Mouse (Mus musculus) midbrain, embryonic 14.5 days (tissue): ENCODE data around the gene Anks3. TPM values are rescaled to one million over a fixed set of nuclear protein-coding genes. Genes with fewer than 3 reads are reported as not detected.

Experiments
- ATAC-seq: fragments of 200-750 bp; cut with Nextera tagmentation; 2 replicates; pipeline ENCODE4 v1.8.0; 2017; ENCODE audit warnings: moderate number of reproducible peaks, moderate library complexity; ENCODE audit not compliant: low FRiP score, low TSS enrichment
- DNase-seq: peaks from one replicate; pipeline ENCODE4 v3.0.0-alpha.2; 2015
- H3K27ac ChIP-seq: fragments of 300-500 bp; sonication (generic); replicated peaks from 2 replicates; pipeline ENCODE4 v1.5.1; 2014; ENCODE audit warnings: mild to moderate bottlenecking, low read depth, low read length, moderate library complexity
- H3K27me3 ChIP-seq: fragments of 300-500 bp; sonication (generic); 2 replicates; pipeline ENCODE4 v1.6.1; 2014; ENCODE audit warnings: low read length, control low read depth, mixed read lengths; ENCODE audit not compliant: control insufficient read depth, insufficient read depth
- H3K36me3 ChIP-seq: fragments of 300-500 bp; sonication (generic); 2 replicates; pipeline ENCODE4 v1.6.1; 2014; ENCODE audit warnings: low read length, control low read depth; ENCODE audit not compliant: control insufficient read depth, insufficient read depth
- H3K4me1 ChIP-seq: fragments of 300-500 bp; sonication (generic); 2 replicates; pipeline ENCODE4 v1.6.1; 2014; ENCODE audit warnings: mild to moderate bottlenecking, antibody characterized with exemption, low read length, control low read depth; ENCODE audit not compliant: control insufficient read depth, insufficient read depth
- H3K4me2 ChIP-seq: fragments of 300-500 bp; sonication (generic); 2 replicates; pipeline ENCODE4 v1.6.1; 2014; ENCODE audit warnings: mild to moderate bottlenecking, low read length, moderate library complexity
- H3K4me3 ChIP-seq: fragments of 300-500 bp; sonication (generic); replicated peaks from 2 replicates; pipeline ENCODE4 v1.5.1; 2014; ENCODE audit warnings: low read depth, low read length
- H3K9ac ChIP-seq: fragments of 300-500 bp; sonication (generic); replicated peaks from 2 replicates; pipeline ENCODE4 v1.6.1; 2014; ENCODE audit warnings: mild to moderate bottlenecking, low read length, moderate library complexity
- H3K9me3 ChIP-seq: fragments of 300-500 bp; sonication (generic); 2 replicates; pipeline ENCODE4 v1.6.1; 2016; ENCODE audit warnings: low read length, control low read depth, mixed read lengths; ENCODE audit not compliant: control insufficient read depth
- WGBS: fragments of 180-500 bp; shearing (Covaris S2); extraction: QIAGEN DNeasy Blood & Tissue Kit; methylation state at CpG from one replicate; pipeline ENCODE4 v1.1.7; 2014; 5-methylcytosine and 5-hydroxymethylcytosine counted together
- polyA plus RNA-seq: library from polyadenylated mRNA; unstranded; fragments of >200 nt; fragmentation: Nextera tagmentation; extraction: Ambion mirVana; gene quantifications from 2 replicates; pipeline ENCODE4 v1.2.1, GENCODE M21; 2014

The Anks3 gene
- polyA plus RNA-seq, 1 experiment from 2014 or later: 70.6 TPM

GRCm38 (mm10) chr16:4938989-4939388 is 25.0 kb downstream of the Anks3 start:
- no peaks in the 10 kb centered on the region for H3K27me3 ChIP-seq
- ATAC-seq (peak; percentile 95), DNase-seq (peak; percentile 97)
- peak overlapping the region; percentile 72 for H3K4me3 ChIP-seq
- peak overlapping the region; percentile 78 for H3K9ac ChIP-seq
- H3K9me3 ChIP-seq: no peaks in the 10 kb centered on the region
- H3K4me1 ChIP-seq: peaks cover 9% of the 10 kb centered on the region
- H3K27ac ChIP-seq: peak overlapping the region; percentile 78
- WGBS: under 1% methylated on average over 28 of the region's 28 CpGs
- peak overlapping the region; percentile 93 for H3K4me2 ChIP-seq
- H3K36me3 ChIP-seq: peaks cover 76% of the 10 kb centered on the region

DNA sequence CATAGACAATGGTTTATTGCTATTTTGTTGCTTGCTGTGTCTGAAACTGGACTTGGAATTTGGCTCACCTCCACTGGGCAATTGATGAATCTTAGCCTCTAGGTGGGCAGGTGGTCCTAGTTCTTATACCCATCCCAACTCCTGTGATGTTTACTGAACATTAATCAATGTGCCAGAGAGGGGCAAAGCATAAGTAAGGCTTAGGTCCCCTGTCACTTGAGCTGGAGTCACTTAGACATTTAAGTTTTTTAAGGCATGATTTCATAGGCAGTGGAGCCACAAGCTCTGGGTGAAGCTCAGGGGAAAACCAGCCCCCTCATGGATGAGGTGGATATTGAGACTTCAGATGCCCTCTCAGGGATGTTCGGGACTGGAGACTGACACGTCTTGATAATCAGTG is 25.5 kb downstream of the Anks3 start, which contains the start of gene Nudt16l1:
TSS of gene Nudt16l1 (plus strand) at position 301 of the 400 bp plus-strand sequence.
- H3K36me3 ChIP-seq: peaks cover 73% of the 10 kb centered on the region
- ATAC-seq (no peak), DNase-seq (no peak)
- peak within 1 kb of the TSS; percentile 72 for H3K4me3 ChIP-seq
- WGBS: 7% methylated on average over 2 of the region's 2 CpGs
- H3K4me1 ChIP-seq: peaks cover 9% of the 10 kb centered on the region
- peak within 1 kb of the TSS; percentile 93 for H3K4me2 ChIP-seq
- H3K27ac ChIP-seq: peak within 1 kb of the TSS; percentile 78
- peak within 1 kb of the TSS; percentile 78 for H3K9ac ChIP-seq
- no peaks in the 10 kb centered on the region for H3K27me3 ChIP-seq
- H3K9me3 ChIP-seq: no peaks in the 10 kb centered on the region

DNA sequence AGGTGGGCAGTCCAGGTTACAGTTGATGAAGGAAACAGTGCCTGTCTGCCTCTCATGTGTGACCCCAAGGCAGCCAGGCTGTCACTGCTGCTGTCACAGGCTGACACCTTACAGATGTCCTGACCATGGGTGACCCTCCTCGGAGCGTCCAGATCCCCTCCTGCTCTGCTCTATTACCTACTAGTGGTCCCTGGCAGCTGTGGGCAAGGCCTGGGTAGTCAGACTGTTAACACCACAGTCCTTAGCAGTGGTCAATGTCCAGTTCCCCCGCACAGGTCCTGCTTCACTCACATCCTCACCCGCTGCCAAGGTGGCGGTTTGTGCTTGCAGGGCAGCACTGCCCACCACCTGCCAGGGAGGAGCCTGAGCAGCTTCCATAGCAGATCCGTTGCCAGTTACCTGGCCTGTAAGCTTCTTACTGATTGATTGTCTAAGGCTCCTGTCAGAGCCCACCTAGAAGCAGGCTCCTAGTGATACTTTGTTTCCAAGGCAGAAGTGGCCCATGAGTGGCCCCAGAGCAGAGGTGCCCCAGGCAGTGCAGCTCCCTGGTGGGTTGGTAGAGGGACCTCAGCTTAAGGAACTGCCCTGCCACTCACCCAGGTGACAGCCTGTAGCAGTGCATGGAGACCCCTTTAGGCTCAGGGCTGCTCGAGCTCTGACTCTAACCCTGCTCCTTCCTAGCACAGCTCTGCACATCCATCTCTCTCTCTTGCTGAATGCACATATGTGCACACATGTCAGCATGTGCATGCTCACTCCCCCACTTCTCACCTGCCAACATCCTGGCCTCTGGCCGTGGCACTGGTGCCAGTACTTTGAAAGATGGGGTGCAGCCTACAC is 26.4 kb downstream of the Anks3 start:
- H3K36me3 ChIP-seq: peaks cover 73% of the 10 kb centered on the region
- peaks cover 9% of the 10 kb centered on the region for H3K4me1 ChIP-seq
- 89% methylated on average over 8 of the region's 8 CpGs for WGBS
- DNase-seq (no peak), ATAC-seq (no peak)
- H3K9ac ChIP-seq: no peak overlapping the region
- no peak overlapping the region for H3K27ac ChIP-seq
- H3K9me3 ChIP-seq: no peaks in the 10 kb centered on the region
- H3K4me2 ChIP-seq: no peak overlapping the region
- no peaks in the 10 kb centered on the region for H3K27me3 ChIP-seq
- H3K4me3 ChIP-seq: no peak overlapping the region

GRCm38 (mm10) chr16:4935931-4936703 is 27.9 kb downstream of the Anks3 start:
- ATAC-seq (no peak), DNase-seq (no peak)
- Histone ChIP-seq H3K27ac (no peak overlapping the region), H3K4me2 (no peak overlapping the region), H3K4me3 (no peak overlapping the region), H3K9me3 (no peaks in the 10 kb centered on the region), H3K27me3 (no peaks in the 10 kb centered on the region), H3K9ac (no peak overlapping the region), H3K36me3 (peaks cover 73% of the 10 kb centered on the region), H3K4me1 (peaks cover 9% of the 10 kb centered on the region)
- 90% methylated on average over 10 of the region's 10 CpGs for WGBS

GRCm38 (mm10) chr16:4935430-4935829 is 28.6 kb downstream of the Anks3 start:
- ATAC-seq: no peak
- H3K4me3 ChIP-seq: no peak overlapping the region
- DNase-seq: no peak
- peaks cover 9% of the 10 kb centered on the region for H3K4me1 ChIP-seq
- no peak overlapping the region for H3K27ac ChIP-seq
- H3K36me3 ChIP-seq: peaks cover 73% of the 10 kb centered on the region
- no peaks in the 10 kb centered on the region for H3K27me3 ChIP-seq
- no peak overlapping the region for H3K9ac ChIP-seq
- H3K4me2 ChIP-seq: no peak overlapping the region
- no peaks in the 10 kb centered on the region for H3K9me3 ChIP-seq
- 97% methylated on average over 31 of the region's 31 CpGs for WGBS

GRCm38 (mm10) chr16:4932429-4932828 is 31.6 kb downstream of the Anks3 start:
- H3K9ac ChIP-seq: no peak overlapping the region
- peaks cover 97% of the 10 kb centered on the region for H3K36me3 ChIP-seq
- H3K27ac ChIP-seq: no peak overlapping the region
- no peaks in the 10 kb centered on the region for H3K27me3 ChIP-seq
- no peaks in the 10 kb centered on the region for H3K4me1 ChIP-seq
- no peak for ATAC-seq
- no peak for DNase-seq
- no peak overlapping the region for H3K4me2 ChIP-seq
- WGBS: 93% methylated on average over 3 of the region's 3 CpGs
- no peak overlapping the region for H3K4me3 ChIP-seq
- no peaks in the 10 kb centered on the region for H3K9me3 ChIP-seq

DNA sequence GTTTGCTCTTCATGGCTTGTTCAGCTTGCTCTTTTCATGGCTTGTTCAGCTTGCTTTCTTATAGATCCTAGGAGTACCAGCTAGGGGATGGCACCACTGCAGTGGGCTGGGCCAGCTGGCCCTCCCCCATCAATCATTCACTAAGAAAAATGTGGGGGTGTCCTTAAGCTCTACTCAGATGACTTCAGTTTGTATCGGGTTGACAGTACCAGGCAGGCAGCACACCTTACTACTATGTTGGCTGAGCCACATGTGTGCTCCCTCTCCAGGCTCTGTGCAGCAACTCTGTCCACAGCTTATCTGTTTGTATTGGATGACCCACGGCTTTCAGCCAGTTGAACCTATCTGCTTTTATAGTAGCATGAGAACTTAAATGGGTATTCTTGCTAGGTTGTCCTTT is 35.5 kb downstream of the Anks3 start:
- no peaks in the 10 kb centered on the region for H3K9me3 ChIP-seq
- 97% methylated on average over 2 of the region's 2 CpGs for WGBS
- DNase-seq (no peak), ATAC-seq (no peak)
- no peaks in the 10 kb centered on the region for H3K27me3 ChIP-seq
- H3K4me1 ChIP-seq: no peaks in the 10 kb centered on the region
- no peak overlapping the region for H3K27ac ChIP-seq
- H3K4me2 ChIP-seq: no peak overlapping the region
- no peak overlapping the region for H3K4me3 ChIP-seq
- H3K36me3 ChIP-seq: peaks cover 98% of the 10 kb centered on the region
- H3K9ac ChIP-seq: no peak overlapping the region

DNA sequence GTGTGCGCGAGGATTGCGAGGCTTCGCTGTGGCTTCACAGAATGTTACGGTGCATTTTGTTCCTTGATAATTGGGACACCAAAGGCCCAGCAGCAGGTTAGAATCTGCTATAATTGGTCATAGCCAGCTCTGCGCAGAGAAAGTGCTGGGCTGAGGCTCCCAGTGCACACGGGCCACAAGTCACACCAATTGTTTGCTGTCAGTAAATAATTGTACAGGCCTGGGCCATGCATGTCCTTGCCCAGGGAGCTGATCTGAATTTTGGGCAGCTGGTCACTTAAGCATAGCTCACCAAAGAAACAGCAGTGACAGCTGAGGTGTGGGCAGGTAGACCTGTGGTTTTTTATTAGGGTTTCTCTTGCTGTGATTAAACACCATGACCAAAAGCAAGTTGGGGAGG is 36.0 kb downstream of the Anks3 start:
- Histone ChIP-seq H3K4me2 (no peak overlapping the region), H3K36me3 (peaks cover 99% of the 10 kb centered on the region), H3K4me1 (no peaks in the 10 kb centered on the region), H3K27me3 (no peaks in the 10 kb centered on the region), H3K9me3 (no peaks in the 10 kb centered on the region), H3K9ac (no peak overlapping the region), H3K4me3 (no peak overlapping the region), H3K27ac (no peak overlapping the region)
- 96% methylated on average over 7 of the region's 7 CpGs for WGBS
- DNase-seq: no peak
- ATAC-seq: no peak
